Mouse (Mus musculus) right cerebral cortex, postnatal 25 days (tissue): ENCODE measurements at regions not wholly inside any gene's neighbourhood (a gene's known extent, or its start where the extent isn't known, plus 50 kb on each side); places are given as distances from the start of the nearest gene placed in this dataset.

ENCODE experiments used
- DNase-seq: peaks from one replicate; pipeline ENCODE4 v3.0.0; 2022

DNA sequence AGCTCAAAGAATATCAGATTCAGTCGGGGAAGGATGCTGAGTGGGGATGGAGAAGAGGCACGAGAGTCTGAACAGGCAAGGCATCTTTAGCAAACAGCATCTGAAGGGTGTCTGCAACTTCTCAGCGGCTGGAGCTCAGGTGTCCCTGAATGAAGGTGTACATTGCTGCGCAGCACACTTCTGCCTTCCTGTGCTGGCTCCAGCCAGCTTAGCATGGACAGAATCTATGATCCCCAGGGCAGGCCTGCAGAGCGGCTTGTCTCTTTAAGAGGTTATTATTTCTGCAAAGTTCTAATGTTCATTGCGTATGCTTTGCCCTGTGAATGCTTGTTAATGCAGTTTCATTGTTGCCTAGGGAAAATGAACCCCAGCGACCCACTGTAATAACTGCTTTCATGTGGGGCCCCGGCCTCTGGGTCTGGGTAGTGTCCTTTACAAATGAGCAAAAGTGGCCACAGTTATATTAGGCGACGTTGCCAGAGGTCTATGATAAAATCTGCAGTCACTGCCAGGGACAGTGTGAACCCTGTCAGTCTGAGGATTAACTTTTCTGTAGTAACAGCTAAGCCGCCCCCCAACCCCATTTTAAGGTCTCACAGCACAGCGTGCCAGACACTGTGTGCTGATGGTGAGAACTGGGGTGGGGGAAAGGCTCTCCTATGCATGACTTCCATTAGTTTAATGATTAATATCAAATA lies 88.3 kb upstream of the Bmper start:
- DNase-seq = no peak

DNA sequence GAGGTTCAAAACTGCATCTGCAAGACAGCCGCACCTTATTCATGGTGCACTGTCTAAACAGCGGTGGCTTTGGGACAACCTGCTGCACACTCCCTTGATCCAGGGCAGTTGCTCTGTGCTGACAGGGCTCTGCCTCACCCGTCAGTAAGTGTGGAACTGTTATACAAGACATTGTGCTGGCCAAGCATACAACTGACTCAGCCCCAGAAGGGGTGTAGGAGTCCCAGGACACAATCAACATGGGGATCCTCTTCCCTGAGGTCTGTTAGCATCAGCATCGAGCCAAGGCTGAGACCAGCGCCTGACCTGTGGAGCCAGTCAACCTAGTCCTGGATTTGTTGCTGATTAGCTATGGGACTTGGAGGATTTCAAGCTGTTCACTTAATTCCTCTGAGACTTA lies 86.4 kb upstream of the Bmper start:
- no peak for DNase-seq

DNA sequence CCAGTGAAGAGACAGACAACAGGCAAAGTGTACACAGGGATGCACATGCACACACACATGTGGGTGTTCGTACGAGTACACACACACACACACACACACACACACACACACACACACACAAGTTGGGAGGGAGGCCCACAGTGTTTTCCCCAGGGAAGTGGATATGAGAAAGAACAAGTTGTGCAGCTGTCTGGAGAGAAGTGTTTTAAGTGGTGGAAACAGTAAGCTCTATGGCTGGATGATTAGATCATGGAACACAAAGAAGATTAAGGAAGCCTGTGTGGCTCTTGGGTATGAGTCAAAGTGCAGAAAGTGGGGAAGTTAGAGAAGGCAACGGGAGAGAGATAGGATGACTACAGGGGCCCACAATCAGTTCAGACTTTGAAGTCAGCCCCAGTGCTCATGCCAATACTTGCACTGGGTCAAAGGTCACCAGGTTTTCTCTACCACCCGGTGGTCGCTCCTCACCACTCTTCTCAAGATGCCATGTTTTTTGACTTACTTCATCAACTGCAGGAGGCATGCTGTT lies 85.1 kb upstream of the Bmper start:
- no peak for DNase-seq

DNA sequence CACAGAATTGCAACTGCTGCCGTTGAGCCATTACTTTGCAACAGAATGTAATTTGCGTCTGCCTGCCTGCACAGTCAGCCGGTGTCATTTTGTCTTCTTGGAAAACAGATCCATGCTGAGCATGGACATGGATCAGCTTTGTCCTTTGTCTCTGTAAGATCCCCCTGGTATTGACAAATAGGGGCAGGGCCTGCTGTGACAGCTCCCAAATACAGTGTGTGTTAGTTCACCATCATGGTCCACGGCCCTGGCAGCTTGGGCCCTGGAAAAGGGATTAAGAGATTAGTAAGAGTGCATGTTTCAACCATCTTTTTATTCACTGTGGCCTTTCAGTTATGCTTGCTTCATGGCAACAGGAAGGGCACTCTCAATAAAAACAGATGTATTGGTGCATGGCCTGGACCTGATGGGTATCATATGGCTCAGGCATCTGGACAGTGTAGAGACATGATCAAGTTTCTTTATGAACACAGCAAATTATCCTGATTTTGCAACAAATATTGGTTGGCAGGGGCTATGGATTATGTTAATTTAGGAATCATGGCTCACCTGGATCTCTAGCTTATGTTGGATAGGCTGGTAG lies 83.2 kb upstream of the Bmper start:
- no peak for DNase-seq

DNA sequence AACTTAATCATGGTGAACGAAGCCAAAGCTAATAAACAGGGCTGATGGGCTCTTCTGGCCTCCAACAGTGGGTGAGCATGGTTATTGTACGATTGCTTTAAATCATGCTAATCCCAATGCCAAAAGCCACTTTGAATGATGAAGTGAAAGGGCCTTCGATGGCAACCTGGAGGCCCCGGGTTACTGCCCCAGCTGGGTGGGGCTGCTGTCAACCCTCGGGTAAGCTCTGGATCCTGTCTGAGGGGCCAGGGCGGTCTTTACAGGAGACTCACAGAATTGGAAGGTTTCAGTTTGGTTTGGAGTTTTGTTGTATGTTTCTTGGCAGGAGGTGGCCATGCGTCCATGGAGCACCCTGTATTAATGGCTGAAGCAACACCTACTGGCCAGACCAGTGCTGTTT lies 78.6 kb upstream of the Bmper start:
- no peak for DNase-seq

DNA sequence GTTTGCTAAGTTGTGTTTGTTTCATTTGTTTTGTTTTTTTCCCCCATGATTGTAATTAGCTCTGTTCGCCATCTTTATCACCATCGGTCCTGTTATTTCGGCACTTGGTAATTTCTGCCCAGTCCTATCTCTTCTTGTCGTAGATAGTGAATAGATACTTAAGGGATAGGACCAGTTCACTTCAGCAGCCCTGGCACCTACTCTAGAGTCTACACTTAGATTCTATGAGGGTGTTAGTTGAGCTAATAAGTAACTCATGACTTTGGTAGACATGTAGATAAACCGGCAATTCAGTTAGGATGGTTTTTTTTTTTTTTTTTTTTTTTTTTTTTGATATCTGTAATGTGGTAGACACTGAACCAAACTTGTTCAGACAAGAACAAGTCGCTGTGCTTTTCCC lies 72.5 kb upstream of the Bmper start:
- no peak for DNase-seq

DNA sequence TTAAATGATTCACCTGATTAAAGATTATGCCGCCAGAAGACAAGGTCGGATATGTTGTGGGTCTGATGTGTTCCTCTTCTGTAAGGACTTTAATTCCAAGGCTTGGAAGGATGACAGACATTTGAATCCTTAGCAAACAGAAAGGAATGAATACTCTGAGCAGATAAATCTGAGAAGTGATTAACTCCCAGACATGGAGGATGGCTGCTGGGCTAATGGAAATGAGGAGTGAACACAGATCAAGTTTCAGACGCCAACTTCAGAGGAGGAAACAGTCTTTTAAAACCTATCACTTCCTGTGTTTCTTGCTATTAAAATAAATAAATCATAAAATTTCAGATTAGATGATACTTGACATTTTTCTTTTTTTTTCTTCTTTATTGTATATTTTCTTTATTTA lies 72.0 kb upstream of the Bmper start:
- no peak for DNase-seq

DNA sequence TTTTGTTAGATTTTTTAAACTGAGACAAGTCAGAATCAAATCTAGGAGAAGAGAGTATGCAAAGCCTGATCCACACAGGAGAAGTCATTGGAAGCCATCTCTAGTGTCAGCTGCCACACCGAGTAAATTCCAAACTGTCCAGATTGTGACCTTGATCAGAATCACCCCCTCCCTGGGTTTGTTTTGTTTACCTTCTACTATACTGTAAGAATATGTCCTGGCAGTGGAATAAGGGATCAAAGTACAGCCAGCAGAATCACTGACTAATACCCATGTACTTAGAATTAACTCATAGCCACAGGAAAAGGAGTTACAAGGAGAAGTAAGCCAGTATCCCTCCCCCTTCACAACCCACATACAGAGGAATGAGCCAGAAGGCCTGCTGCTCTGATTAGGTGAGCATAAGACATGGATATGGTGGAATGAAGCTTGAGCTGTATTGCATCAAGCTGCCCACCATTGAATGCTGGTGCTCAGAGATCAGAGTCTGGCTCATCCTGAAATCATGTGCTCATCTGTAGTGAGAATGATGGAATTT lies 70.9 kb upstream of the Bmper start:
- DNase-seq = no peak

DNA sequence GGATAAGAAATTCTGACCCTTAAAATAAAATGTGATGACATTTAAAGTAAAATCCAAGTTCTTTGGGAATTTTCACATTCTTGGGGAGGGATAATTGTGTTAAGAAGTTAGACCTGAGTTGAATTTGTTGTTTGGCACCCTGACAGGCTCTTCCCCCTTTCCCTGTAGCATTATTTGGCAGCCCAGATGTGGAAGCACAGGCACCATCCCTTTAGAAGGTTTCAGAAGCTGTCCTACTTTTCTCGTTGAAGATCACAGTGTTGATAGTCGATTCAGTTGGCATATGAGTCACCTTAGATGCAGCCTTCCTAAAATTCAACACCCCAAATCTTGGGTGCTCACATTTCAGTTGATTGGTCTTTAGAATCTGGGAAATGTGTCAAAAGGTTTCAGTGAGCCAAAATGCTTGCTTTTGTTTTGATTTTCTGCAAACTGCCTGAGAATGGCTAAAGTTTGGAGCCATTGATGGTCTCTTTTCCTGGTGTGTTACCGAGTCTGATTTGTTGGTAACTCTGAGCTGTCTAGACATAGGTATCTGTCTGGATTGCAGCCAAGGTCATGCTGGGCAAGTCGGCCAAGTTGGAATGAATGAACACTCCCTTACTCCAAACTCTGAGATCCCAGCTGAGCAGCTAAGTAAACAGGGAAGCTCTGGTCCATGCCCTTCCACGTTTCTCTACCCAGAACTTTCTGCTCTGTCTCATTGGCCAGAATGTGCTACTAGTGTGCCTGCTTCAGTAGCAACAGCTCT lies 65.9 kb upstream of the Bmper start:
- DNase-seq = no peak

DNA sequence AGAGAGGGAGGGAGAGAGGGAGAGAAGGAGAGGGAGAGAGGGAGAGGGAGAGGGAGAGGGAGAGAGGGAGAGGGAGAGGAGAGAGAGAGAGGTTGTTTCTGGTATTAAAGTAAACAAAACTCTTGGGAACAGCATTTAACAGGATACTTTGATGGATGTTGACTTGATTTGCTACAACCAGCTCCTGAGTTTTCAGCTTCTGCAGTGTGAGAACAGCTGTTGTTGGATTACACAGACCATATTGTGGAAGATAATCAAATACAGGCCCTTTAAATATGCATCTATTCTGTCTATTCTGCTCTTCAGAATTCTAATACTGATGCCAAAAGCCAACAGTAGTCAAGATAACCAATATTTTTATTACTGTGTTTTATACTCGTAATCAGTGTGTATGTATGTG lies 64.4 kb upstream of the Bmper start:
- no peak for DNase-seq

DNA sequence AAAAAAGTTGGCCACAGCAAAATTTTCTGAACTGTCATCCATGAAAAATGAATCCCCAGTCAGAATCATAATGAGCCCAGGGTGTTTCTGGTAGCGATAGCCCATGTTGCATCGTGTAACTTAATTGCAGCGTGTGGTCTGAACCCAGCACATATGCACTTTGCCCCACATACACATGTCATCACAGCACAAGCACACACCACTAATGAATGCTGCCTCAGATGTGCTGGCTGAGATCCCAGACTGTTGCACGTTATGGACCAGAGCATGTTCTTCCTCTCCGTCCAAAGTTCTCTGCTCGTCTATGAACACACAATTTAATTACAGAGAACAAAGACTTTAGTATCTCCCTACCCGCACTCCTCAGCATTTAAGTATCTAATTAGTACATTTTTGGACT lies 61.5 kb upstream of the Bmper start:
- DNase-seq = no peak

DNA sequence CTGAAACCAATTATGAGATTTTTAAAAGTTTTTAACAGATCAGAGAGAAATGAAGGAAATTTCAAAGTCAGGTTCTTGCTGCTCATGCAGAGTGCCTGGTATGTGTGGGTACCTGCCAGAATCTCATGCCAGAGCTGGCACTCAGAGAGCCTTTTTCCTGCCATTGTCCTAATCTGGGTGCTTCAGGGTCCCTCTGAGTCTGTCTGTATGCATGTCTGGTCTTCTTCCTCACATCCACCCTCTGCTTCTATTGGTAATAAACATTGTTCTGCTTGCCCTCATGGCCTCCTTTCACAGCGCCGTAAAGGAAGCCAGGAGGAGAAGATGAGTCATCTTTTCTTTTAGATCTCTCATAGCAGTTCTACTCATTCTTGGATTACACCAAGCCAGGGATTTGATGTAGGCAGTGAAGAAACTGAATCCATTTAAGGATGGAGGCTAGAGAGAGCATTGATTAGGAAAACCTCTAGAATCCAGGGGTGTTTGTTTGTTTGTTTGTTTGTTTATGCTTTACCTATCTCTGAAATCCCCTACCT lies 55.8 kb upstream of the Bmper start:
- DNase-seq = no peak

DNA sequence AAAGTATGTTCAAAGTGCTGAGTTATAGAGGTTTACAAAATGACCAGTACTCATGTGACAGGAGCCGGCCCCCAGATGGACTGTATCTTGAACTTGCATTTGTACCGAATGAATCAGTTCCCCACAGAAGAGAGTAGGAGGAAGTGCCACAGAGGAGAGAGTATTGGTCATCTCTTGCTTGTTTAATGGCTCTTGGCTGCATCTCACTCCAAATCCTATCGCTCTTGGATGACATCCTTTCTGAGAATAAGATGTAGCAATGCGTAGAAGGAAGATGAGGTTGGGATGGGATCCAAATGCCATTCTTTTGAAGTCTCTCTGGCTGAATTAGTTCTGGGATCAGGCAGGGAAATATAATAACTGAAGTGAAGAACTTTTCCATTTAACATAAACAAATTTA lies 55.2 kb upstream of the Bmper start:
- DNase-seq = no peak

DNA sequence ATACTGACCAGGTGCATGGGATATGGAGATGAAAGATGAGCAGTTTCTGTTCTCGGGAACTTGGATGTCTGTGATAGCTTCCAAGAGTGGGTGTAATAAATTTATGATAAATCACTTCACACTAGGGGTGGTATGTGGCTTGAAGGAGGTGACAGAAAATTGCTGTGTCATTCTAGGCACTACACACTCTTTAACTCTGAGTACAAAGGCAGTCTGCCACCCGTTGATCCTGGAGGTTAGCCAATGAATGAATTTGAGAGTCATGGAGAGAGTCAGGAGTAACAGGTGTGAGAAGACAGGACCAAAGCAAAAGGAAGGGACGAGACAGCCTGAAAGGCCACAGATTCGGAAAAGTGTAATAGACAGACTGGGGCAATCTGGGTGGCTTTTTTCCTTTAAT lies 54.7 kb upstream of the Bmper start:
- DNase-seq = no peak

DNA sequence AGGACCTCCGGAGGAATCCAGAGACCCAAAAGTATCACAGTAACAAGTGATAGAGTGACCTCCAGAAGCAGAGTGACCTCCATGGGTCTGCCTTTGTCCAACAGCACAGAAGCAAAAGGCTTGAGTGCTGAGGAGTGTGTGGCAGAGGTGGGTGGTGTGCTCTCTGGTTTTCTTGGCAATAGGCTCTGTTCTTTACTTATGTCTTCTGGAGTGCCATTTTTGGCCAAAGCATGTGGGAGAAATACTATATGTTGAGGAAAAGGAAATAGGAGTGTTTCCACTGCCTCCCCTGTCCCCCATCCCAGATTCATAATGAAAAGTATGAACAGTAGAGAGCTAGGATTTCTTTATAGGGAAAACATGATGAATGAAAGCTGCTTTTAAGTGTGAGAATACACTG lies 51.5 kb upstream of the Bmper start:
- DNase-seq = no peak
